Mouse (Mus musculus): ENCODE data around the gene Dhcr24. TPM values are rescaled to one million over a fixed set of nuclear protein-coding genes. Genes with fewer than 3 reads are reported as not detected.

The Dhcr24 gene
- polyA plus RNA-seq (2014; fragmentation: Illumina TruSeq; extraction: RNeasy Lipid Tissue Mini Kit (QIAGEN cat#74804); ENCODE audit: low read depth, low replicate concordance) = 47.8 TPM

DNA sequence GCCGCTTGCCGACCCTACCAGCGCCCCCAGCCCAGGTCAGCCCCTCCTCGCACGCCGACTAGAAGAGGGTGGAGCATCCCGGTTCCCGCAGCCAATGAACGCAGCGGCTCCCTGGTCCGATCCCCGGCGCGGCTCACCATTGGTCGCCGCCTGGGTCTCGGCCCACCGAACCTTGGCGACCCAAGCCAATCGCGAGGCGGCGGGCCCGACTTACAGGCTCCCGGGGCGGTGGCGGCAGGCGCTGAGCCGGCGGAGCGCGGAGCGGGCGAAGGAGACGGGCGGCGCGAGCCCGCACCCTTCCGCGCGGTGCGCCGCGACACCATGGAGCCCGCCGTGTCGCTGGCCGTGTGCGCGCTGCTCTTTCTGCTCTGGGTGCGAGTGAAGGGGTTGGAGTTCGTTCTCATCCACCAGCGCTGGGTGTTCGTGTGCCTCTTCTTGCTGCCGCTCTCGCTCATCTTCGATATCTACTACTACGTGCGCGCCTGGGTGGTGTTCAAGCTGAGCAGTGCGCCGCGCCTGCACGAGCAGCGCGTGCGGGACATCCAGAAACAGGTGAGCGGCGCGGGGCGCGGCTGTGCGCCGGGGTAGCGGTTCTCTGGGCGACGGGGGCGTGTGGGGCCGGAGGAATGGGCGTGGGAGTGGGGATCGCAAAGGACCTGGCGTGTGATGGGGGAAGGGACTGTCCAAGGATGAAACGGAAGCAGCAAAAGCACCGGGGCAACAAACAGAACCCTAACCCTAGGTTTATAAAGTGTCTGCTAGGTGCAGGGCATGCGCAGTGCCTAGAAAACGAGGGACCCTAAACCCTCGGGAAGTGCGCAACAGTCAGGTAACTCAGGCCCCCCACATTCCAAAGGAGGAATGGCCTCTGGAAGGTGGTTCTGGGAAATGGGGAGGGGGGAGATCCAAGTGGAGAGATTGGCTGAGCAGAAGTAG, at the start of gene Dhcr24:
TSS of gene Dhcr24 (plus strand) at position 193 of the 936 bp plus-strand sequence.

GRCm38 (mm10) chr4:106617056-106617455, 56.2 kb downstream of the Dhcr24 start, which contains the start of gene Lexm:
Lexm (minus strand) TSS chr4:106617241.

GRCm38 (mm10) chr4:106622030-106622493, 61.2 kb downstream of the Dhcr24 start, which contains the start of gene Ttc22:
Ttc22 (plus strand) TSS chr4:106622432.

Other genes with a start within 250 kb of the Dhcr24 start
- gene Usp24, start 244.8 kb upstream of the Dhcr24 start, polyA plus RNA-seq (2014; fragmentation: Illumina TruSeq; extraction: RNeasy Lipid Tissue Mini Kit (QIAGEN cat#74804); ENCODE audit: low read depth, low replicate concordance) = 19.5 TPM
- gene Pcsk9, start 96.7 kb upstream of the Dhcr24 start, polyA plus RNA-seq (2014; fragmentation: Illumina TruSeq; extraction: RNeasy Lipid Tissue Mini Kit (QIAGEN cat#74804); ENCODE audit: low read depth, low replicate concordance) = 7.2 TPM
- gene Bsnd, start 68.8 kb upstream of the Dhcr24 start, polyA plus RNA-seq (2014; fragmentation: Illumina TruSeq; extraction: RNeasy Lipid Tissue Mini Kit (QIAGEN cat#74804); ENCODE audit: low read depth, low replicate concordance) = not detected
- gene Lexm, start 56.2 kb downstream of the Dhcr24 start, polyA plus RNA-seq (2014; fragmentation: Illumina TruSeq; extraction: RNeasy Lipid Tissue Mini Kit (QIAGEN cat#74804); ENCODE audit: low read depth, low replicate concordance) = not detected
- not detected for gene Ttc22, start 61.4 kb downstream of the Dhcr24 start, polyA plus RNA-seq (2014; fragmentation: Illumina TruSeq; extraction: RNeasy Lipid Tissue Mini Kit (QIAGEN cat#74804); ENCODE audit: low read depth, low replicate concordance)
- gene Pars2, start 90.0 kb downstream of the Dhcr24 start, polyA plus RNA-seq (2014; fragmentation: Illumina TruSeq; extraction: RNeasy Lipid Tissue Mini Kit (QIAGEN cat#74804); ENCODE audit: low read depth, low replicate concordance) = 0.58 TPM
- gene Ttc4, start 117.9 kb downstream of the Dhcr24 start, polyA plus RNA-seq (2014; fragmentation: Illumina TruSeq; extraction: RNeasy Lipid Tissue Mini Kit (QIAGEN cat#74804); ENCODE audit: low read depth, low replicate concordance) = 14.6 TPM
- gene Mroh7, start 169.9 kb downstream of the Dhcr24 start, polyA plus RNA-seq (2014; fragmentation: Illumina TruSeq; extraction: RNeasy Lipid Tissue Mini Kit (QIAGEN cat#74804); ENCODE audit: low read depth, low replicate concordance) = not detected
- not detected for gene Fam151a, start 172.9 kb downstream of the Dhcr24 start, polyA plus RNA-seq (2014; fragmentation: Illumina TruSeq; extraction: RNeasy Lipid Tissue Mini Kit (QIAGEN cat#74804); ENCODE audit: low read depth, low replicate concordance)
- 0.77 TPM for gene Acot11, start 244.0 kb downstream of the Dhcr24 start, polyA plus RNA-seq (2014; fragmentation: Illumina TruSeq; extraction: RNeasy Lipid Tissue Mini Kit (QIAGEN cat#74804); ENCODE audit: low read depth, low replicate concordance)